Mouse (Mus musculus) CD8-positive naive resting alpha-beta T cell, adult 2 months (primary cell): ENCODE results near the gene Vsig1.

Experiments used
- DNase-seq, 2 experiments: peaks; one replicate each; pipeline ENCODE4 v3.0.0; 2022; ENCODE audit warnings: low read depth in 2 of 2, low spot score in 2 of 2

The Vsig1 gene

GRCm38 (mm10) chrX:140907360-140907759 is at the start of gene Vsig1:
Gene Vsig1 (plus strand): TSS chrX:140907608.
- DNase-seq = no peak

GRCm38 (mm10) chrX:140862760-140863159 is 44.6 kb upstream of the Vsig1 start:
- DNase-seq = no peak

- DNase-seq = no peak
Measured at GRCm38 (mm10) chrX:140863431-140863830, 44.0 kb upstream of the Vsig1 start.

GRCm38 (mm10) chrX:140887193-140887592 is 20.2 kb upstream of the Vsig1 start:
- DNase-seq = no peak

GRCm38 (mm10) chrX:140891796-140892195 is 15.6 kb upstream of the Vsig1 start:
- DNase-seq = no peak

GRCm38 (mm10) chrX:140903487-140903886 is 3.9 kb upstream of the Vsig1 start:
- no peak for DNase-seq

- DNase-seq = no peak
Measured at GRCm38 (mm10) chrX:140921321-140921720, 13.9 kb downstream of the Vsig1 start.

- DNase-seq = no peak
Measured at GRCm38 (mm10) chrX:140932066-140932465, 24.7 kb downstream of the Vsig1 start.

- no peak for DNase-seq
Measured at GRCm38 (mm10) chrX:140933263-140933662, 25.9 kb downstream of the Vsig1 start.

- no peak for DNase-seq
Measured at GRCm38 (mm10) chrX:140936271-140936670, 28.9 kb downstream of the Vsig1 start.

GRCm38 (mm10) chrX:140953618-140954017 is 46.2 kb downstream of the Vsig1 start:
- DNase-seq = no peak

- peak; percentile 82 to 83 for DNase-seq
Measured at GRCm38 (mm10) chrX:140956272-140956940, 49.0 kb downstream of the Vsig1 start, which contains the start of the genes Psmd10 and Atg4a. Gene Psmd10 (minus strand): TSS chrX:140956728. Gene Atg4a (plus strand): TSS chrX:140956907.

GRCm38 (mm10) chrX:140956959-140957358 is 49.6 kb downstream of the Vsig1 start:
- no peak for DNase-seq

- no peak for DNase-seq
Measured at GRCm38 (mm10) chrX:140978943-140979342, 71.5 kb downstream of the Vsig1 start.

GRCm38 (mm10) chrX:140979546-140979945 is 72.1 kb downstream of the Vsig1 start:
- no peak for DNase-seq

GRCm38 (mm10) chrX:140980163-140980562 is 72.8 kb downstream of the Vsig1 start:
- DNase-seq = no peak

- no peak for DNase-seq
Measured at GRCm38 (mm10) chrX:140983206-140983960, 76.0 kb downstream of the Vsig1 start.

GRCm38 (mm10) chrX:140984795-140985194 is 77.4 kb downstream of the Vsig1 start:
- DNase-seq = no peak

- no peak for DNase-seq
Measured at GRCm38 (mm10) chrX:140985256-140985655, 77.8 kb downstream of the Vsig1 start.
